Mouse (Mus musculus) brain, embryonic 14.5 days (tissue): ENCODE measurements around the gene Focad.
"Not testable (repeated sequence)": the region's sequence is repeated elsewhere in the genome, so short reads cannot be mapped to it uniquely, and the experiment has no call there.

Source experiments
- CTCF ChIP-seq: fragments of 200-500 bp; IDR thresholded peaks from 2 replicates; pipeline ENCODE4 v1.5.1; 2012; ENCODE audit warnings: inconsistent platforms, mild to moderate bottlenecking, moderate library complexity, borderline replicate concordance; ENCODE audit not compliant: insufficient read depth, insufficient read length; ENCODE audit errors: extremely low read depth
- POLR2A ChIP-seq: fragments of 200-500 bp; IDR thresholded peaks from 2 replicates; pipeline ENCODE4 v1.6.1; 2012; ENCODE audit warnings: mild to moderate bottlenecking, inconsistent platforms, borderline replicate concordance; ENCODE audit not compliant: poor library complexity, insufficient read depth, insufficient read length, severe bottlenecking; ENCODE audit errors: extremely low read depth

- not testable (repeated sequence) for TF ChIP-seq CTCF, POLR2A
Observed at GRCm38 (mm10) chr4:88390596-88390995, 296.2 kb downstream of the Focad start.
